Mouse (Mus musculus): ENCODE data around the gene Crtac1.

Crtac1 gene

GRCm38 (mm10) chr19:42277288-42277687, 154.3 kb downstream of the Crtac1 start:
- DNase-seq = no peak

GRCm38 (mm10) chr19:42272003-42272963, 159.3 kb downstream of the Crtac1 start:
- peak; percentile 68 to 90 for DNase-seq

GRCm38 (mm10) chr19:42271182-42271581, 160.4 kb downstream of the Crtac1 start:
- DNase-seq = no peak

- DNase-seq = no peak
Measured at GRCm38 (mm10) chr19:42270119-42270518, 161.5 kb downstream of the Crtac1 start.

GRCm38 (mm10) chr19:42268337-42268736, 163.2 kb downstream of the Crtac1 start:
- peak; percentile 72 to 74 for DNase-seq

GRCm38 (mm10) chr19:42263524-42263923, 168.1 kb downstream of the Crtac1 start:
- no peak for DNase-seq

GRCm38 (mm10) chr19:42260486-42260885, 171.1 kb downstream of the Crtac1 start:
- no peak for DNase-seq

GRCm38 (mm10) chr19:42258596-42258995, 173.0 kb downstream of the Crtac1 start:
- DNase-seq = no peak

- no peak for DNase-seq
Measured at GRCm38 (mm10) chr19:42258031-42258430, 173.6 kb downstream of the Crtac1 start.

GRCm38 (mm10) chr19:42257241-42257635, 174.3 kb downstream of the Crtac1 start:
- DNase-seq = no peak

- no peak for DNase-seq
Measured at GRCm38 (mm10) chr19:42256611-42257240, 174.9 kb downstream of the Crtac1 start.

- DNase-seq = peak; percentile 44 to 83
Measured at GRCm38 (mm10) chr19:42255784-42256610, 175.6 kb downstream of the Crtac1 start.

- DNase-seq = no peak
Measured at GRCm38 (mm10) chr19:42255438-42255783, 176.2 kb downstream of the Crtac1 start.

GRCm38 (mm10) chr19:42249976-42250914, 181.3 kb downstream of the Crtac1 start:
- no peak for DNase-seq

- DNase-seq = no peak
Measured at GRCm38 (mm10) chr19:42247519-42247918, 184.1 kb downstream of the Crtac1 start, which contains the start of gene Golga7b. Gene Golga7b, plus strand, starts transcription at chr19:42247574.

GRCm38 (mm10) chr19:42246626-42247025, 185.0 kb downstream of the Crtac1 start:
- DNase-seq = no peak

- DNase-seq = no peak
Measured at GRCm38 (mm10) chr19:42243401-42243800, 188.2 kb downstream of the Crtac1 start.

GRCm38 (mm10) chr19:42240881-42241280, 190.7 kb downstream of the Crtac1 start:
- DNase-seq = no peak

- DNase-seq = no peak
Measured at GRCm38 (mm10) chr19:42238341-42238715, 193.3 kb downstream of the Crtac1 start.

GRCm38 (mm10) chr19:42237602-42238340, 193.8 kb downstream of the Crtac1 start:
- DNase-seq = no peak

Measured in kidney, postnatal 36 days (tissue).